Mouse (Mus musculus) bone marrow macrophage, adult 2 months (primary cell): ENCODE measurements around the gene Atp9a.

Experiments used
- CTCF ChIP-seq: IDR thresholded peaks from 2 replicates; pipeline ENCODE4 v1.5.1; 2012; ENCODE audit warnings: low read depth, mild to moderate bottlenecking, low read length, moderate library complexity
- POLR2A ChIP-seq: IDR thresholded peaks from 2 replicates; pipeline ENCODE4 v1.6.1; 2012; ENCODE audit warnings: mild to moderate bottlenecking, low read depth, low read length, borderline replicate concordance

GRCm38 (mm10) chr2:168679381-168680199 is 62.6 kb downstream of the Atp9a start:
- TF ChIP-seq POLR2A (no peak), CTCF (no peak)
